Mouse (Mus musculus) ovary, postnatal 36 days (tissue): Measurements from ENCODE around the gene Ube2e3.

Experiments used
- DNase-seq: peaks from one replicate; pipeline ENCODE4 v3.0.0; 2022; ENCODE audit warnings: low spot score, mixed read lengths

Gene Ube2e3

DNA sequence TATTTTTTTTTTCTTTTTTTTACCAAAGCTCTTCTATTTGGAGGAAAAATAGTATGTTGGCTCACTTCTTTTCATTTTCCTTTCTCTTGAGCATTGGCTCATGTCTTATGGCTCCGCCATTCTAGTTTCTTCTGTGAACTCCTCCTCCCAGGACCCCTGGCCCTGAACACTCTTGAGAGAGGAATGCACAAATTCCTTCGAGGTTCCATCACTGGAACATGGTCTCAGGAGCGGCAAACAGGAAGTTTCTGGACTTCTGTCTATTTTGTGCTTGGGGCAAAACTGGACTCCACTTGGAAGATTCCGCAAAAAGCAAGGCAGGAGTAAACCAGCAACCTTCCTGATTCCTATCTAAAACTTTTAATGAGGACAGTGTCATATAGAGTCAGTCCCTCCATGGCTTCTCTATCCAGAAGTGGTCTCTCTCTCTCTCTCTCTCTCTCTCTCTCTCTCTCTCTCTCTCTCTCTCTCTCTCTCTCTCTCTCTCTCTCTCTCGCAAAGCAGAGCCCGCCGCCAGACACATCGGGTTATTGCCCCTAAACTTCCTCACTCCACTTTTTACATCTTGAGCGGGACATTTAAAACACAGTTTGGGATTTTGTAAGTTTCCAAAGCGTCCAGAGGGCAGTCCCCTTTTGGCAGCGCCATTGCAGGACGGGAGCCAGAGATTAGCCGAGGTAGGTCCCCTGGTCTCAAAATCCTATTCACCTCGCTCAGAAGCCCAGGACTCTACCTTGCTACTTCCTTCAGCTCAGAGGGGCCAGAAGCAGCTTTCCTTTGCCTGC, at the start of gene Ube2e3:
Ube2e3 (plus strand) TSS at position 399 of the 785 bp plus-strand sequence.
- DNase-seq: no peak

DNA sequence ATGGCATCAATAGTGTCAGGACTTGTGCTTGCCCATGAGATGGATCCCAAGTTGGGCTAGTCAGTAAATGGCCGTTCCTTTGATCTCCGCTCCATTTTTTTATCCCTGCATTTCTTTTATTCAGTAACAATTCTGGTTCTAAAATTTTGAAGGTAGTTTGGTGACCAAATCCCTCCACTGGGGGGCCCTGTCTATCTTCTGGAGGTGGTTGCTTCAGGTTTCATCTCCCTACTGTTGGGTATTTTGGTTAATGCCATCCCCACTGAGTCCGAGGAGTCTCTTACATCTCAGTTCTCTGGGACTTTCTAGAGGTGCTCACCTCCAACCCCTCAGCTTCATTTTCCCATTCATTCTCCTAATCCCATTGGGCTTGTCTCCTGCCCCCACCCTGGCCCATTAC, 38.0 kb upstream of the Ube2e3 start:
- no peak for DNase-seq

DNA sequence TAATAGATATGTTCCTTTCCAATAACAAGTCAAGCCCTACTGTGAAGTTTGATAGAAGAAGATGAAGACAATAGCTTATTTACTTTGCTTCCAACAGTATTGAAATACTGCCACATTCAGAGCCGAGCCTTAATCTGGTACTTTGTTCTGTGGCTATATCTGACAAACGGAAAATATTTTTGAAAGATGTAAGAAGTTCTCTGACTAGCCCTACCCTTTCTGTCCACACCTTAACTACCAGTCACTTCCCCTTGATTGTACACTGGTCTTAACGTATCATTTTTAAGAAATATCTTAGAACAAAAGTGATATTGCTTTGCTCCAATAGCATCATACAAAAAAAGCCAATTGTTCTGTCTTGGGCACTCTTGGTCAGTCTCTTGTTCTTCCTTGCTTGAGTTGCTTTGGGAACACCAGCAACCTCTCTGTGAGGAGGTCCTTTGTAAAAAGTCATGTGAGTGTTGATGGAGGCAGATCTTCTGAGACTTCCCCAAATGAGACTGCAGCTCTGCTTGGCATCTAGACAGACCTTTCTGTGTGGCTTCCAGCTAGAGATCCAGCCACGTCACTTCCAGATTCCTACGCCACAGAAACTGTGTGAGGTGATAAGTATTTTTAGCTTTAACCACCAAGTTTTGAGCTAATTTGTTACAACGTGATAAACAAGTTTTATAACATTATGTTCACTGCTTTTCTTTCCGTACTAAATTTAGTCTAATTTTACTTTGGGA, 26.3 kb upstream of the Ube2e3 start:
- DNase-seq: no peak

DNA sequence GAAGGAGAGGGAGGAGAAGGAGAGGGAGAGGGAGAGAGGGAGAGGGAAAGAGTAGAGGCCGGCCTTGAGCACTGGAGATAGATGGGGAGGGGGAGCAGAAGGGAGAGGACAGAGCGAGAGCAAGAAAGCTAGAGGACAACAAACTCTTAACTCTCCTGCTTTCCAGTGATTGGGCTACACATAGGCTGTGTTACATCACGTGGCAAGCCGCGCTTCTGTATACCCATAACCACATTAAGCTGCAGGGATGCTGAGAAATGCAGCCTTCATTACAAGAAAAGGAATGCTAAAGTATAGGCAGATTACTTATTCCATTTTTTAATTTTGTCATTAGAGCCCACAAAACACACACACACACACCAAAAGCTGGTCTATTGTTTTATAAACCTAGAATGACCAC, 23.6 kb upstream of the Ube2e3 start:
- DNase-seq: no peak

DNA sequence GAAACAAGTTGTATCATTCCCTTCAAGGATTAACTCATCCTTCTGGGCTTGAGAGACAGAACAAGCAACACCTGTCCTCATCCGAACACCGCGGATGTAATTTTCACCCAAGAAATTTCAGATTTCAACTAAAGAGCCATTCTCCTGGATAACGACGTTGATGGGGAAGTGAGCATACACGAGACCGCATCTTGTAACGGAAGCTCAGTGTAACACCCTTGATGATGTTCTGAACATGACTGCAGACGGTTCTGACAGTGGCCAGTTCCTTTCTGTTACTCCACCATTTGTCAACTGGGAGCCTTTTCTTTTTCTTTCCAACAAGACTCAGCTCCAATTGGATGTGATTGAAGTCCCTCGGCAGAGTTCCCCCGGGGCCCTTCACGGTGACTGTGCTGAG, 22.6 kb upstream of the Ube2e3 start:
- no peak for DNase-seq

DNA sequence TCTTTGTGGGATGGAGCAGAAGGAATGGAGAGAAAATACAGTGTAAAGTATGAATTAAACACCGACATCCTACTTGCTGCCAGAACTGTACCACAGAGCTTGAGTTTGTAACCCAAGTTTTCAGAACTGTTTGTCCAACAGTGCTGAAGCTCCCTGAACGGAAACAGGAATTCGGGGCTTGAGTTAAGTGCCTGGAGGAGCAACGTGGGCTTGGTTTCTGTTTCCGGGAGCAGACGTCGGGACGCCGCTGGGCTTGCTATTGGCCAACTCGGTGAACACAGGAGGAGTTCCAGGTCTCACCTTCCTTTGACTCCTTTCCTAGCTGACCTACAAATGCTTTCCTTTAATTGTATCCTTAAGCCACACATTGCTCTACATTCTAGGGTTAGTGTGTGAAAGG, 22.2 kb upstream of the Ube2e3 start:
- DNase-seq: no peak

DNA sequence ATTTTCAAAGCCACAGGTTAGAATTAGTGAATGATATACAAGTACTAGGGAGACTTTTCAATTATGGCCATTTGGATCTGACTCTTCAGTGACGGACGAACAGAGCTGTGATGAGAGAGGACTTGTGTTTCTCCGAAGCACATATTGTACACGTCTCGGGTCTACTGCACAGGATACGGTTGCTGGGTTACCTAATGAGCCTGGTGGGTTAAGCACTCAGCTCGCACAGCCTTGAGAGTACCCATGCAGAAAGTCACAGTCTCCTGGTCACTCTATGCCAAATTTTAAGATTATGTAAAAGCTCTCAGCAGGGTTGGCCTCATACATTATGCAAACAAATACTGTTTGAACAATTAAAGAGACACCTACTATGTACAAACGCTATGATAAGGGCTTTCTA, 13.6 kb upstream of the Ube2e3 start:
- DNase-seq: no peak

DNA sequence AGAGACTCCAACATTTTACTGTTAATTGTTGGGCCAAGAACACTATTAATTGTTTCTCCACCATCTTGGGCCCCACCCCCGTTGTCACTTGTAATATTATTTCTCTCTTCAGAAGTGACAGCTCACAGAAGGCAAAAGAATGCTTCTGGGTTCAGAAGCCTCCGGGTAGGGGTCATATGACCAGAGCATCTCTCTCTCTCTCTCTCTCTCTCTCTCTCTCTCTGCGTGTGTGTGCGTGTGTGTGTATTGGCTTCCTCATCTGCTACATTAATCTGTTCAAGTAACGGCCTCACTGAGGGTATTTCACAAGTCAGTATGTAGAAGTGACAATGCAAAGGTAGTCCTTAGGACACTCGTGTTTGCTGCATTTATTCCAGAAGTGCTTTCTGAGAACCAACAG, 9.3 kb upstream of the Ube2e3 start:
- DNase-seq: no peak

DNA sequence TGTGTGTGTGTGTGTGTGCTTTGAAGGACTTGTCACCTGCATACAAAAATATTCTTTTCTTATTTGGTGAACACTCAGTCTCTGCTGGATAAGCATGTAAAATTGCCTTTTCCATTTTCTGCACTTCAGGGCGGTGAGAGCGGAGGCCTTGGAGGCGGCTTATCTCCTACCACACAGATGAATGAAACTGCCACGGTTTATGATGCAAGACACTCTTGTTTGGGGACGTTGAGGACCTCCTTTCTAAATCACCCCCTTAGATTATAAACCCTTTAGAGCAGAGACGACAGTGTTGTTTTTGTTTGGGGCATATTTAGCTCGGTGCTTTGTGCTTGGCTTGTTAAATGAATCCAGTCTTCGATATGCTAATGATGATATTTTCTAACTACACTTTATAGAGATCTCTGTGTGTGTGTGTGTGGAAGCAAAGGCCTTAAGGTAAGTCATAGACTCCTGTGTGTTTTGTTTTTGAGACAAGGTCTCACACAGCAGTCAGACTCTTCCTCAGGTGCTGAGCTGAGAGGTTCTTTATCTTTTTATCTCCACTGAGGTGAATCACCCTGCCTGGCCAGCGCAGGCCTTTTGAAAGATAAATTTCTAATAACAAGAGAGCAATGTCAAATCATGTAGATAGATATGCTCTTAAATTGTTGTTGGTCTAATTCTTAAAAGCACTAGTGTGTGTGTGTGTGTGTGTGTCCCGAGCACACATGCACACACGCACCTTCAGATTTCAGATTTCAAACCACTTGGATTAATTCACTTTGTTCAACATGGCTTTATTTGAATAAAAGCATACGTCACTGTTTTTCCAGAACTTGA, 8.4 kb upstream of the Ube2e3 start:
- no peak for DNase-seq

DNA sequence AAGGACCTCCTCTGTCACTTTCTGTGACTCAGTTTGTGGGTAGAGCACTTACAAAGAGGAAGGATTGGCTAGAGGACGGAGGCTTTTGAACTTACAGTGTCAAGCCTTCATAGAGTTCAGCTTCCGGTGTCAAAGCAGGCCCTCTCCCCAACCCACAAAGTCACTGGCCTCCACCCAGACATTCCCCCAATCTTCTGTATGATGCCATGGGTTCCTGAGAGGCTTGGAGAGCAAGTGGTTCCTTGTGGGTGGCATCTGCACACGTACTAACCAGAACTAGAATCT, 7.9 kb upstream of the Ube2e3 start:
- no peak for DNase-seq

DNA sequence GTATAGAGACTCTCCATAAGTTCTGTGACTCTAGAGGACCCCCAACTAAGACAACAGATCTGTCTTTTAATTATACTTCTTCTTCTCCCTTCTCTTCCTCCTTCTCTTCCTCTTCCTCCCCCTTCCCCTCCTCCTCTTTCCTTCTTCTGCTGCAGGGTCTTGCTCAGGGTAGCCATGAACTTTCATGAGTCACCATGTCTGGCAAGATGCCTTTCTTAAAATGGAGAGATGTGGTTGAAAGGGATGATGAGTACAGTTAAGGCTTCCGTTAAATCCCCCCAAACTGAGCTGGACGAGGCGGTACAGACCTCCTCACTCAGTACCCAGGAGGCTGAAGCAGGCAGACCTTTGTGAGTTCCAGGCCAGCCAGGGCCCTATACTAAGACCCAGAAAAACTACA, 3.8 kb upstream of the Ube2e3 start:
- no peak for DNase-seq

DNA sequence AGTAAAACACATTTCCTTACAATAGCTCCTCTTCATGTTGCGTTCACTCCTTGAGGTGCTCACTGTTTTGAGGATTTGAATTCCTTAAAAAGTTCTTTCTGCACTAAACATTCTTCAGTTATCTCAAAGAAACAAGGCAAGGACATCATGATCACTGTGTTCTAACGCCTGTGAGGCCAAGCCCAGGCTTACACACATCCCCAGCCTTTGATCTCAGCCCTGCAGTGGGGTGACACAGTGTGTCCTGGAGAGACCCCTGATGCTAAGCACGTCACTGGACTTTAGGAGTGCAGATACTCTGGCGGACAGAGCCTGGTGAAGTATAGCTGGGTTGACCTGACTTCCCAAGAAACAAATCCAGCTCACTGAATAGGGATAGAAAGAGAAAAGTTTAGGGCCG, 3.1 kb upstream of the Ube2e3 start:
- DNase-seq: no peak

DNA sequence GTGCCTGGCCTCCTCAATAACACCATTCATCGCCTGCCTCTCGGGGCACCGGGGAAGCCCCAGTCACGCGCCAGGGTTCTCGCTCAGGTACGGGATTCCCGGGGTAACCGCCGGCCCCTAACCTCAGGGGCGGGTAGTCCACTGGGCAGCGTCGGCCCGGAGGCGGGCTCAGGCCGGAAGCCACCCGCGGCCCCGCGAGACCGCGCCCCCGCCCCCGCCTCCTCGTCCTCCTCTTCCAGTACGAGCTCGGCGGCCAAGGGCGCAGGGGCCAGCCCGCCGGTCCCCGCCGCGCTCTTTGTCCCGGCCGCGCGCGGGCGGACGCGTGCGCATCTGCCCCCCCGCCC, 559 bp downstream of the Ube2e3 start:
- DNase-seq: peak; percentile 82

DNA sequence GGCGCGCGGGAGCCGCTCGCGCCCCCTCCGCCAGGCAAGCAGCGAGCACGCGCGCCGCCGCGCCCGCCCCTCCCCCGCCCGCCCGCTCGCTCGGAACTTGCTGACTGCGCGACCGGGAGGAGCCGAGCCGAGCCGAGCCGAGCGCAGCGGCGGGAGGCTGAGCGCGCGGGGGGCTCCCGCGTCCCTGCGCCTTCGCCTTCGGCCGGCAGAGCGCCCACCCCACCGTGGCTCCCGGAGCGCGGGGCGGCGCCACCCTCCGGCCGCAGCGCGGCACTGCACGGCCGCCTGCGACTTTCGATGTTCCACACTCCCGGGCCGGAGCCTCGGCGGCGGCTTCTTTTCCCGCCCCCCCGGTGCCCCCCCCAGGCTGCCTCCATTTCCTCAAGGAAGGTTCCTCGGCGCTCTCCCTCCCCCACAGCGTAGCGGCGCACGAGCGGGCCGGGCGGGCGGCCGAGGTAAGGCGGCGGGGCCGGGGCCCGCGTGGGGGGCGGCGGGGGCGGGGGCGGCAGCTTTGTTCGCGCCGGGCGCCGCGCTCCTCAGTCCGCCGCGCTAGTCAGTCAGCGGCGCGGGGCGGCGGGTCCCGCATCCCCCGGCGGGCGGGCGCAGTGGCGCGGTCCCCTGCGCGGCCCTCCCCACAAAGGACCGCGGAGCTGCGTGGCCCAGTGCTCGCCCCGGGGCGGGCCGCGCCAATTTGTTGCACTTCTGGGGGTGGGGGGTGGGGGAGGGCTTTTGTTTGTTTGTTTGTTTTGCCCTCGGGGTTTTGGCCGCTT, 1.2 kb downstream of the Ube2e3 start:
- DNase-seq: peak; percentile 84

DNA sequence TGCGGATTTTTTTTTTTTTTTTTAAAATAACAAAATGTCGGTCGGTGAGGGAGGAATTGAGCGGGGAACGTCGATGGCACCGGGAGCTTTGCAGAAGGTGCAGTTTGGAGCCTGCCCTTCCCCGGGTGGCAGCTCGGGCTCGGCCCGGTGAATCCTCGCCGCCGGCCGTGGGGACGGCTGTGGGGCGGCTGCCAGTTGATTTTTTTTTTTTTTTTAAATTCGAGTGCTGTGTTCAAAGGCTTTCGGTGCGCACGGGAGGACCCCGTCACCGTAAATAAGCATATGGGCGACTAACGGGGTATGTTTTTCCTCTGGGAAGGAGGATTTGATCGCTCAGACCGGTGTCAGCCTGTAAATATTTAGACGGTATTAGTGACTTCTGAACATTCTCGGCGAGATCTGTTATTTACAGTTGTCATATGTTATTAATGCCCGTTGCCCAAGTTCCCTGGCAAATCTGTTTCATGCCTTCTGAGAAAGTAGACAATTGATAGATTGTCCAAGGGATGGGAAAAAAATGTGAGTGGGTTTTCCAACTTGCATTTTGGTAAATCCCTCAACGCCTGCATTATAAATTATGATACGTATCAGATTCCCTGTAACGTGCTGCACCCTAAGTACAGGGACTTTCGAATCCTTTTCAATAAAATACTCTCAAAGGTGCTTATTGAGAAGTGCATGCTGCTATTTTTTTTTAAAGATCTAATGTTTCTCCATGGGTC, 2.0 kb downstream of the Ube2e3 start:
- DNase-seq: peak; percentile 39

DNA sequence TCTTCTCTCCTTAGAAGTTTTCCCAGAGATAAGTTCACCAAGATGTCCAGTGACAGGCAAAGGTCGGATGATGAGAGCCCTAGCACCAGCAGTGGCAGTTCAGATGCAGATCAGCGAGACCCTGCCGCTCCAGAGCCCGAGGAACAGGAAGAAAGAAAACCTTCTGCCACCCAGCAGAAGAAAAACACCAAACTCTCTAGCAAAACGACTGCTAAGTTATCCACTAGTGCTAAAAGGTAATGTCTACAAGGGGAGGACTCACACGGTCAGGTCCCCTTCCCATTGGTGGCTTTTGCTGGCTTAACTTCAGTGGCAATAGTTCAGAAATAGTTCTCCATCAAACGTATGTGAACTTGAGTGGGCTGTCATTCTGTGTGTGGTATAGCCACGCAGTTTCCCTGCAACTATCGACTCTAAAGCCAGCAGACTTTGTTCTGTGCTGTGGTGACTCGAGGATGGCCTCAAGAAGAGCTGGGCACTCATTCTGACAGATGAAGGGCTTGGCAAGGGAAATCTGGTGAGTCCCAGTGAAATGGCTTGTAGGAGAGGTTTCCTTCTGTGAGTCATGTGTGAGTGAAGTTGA, 2.6 kb downstream of the Ube2e3 start:
- DNase-seq: no peak

DNA sequence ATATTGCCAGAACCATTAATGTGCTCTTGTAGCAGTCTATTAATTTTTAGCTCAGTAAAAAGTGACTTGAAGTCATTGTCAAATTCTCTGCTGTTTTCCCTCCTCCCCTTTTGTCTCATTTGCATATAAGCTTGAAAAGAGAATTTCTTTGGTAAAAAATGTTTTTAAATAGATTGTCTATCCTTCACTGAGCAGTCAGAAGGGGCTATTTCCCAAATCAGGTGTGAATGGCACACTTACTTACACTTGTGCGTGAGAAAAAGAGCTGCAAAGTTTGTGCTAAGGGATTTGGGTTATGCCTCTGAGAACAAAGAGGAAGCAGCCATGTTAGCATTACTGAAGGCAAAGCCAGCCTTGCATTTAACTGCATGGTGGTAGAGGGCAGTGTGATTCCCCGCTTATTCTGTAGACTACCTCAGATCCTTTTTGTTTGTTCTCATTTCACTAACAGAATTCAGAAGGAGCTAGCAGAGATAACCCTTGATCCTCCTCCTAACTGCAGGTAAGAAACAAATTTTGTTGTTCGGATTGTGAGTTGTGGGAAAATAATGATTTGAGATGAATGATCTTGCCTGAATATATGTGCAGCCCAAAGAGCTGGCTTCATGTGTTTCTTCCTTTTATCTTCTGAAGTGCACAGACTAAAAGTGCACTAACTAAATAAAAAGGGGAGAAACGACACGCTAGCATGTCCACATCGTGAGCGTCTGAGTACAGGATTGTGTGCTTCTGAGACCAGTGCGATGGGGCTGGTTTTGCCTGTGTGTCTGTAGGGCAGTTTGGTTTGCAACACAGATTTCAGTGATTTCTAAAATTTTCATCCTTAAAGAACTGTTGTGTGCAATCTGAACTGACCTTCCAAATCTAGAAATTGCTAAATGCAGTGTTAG, 4.3 kb downstream of the Ube2e3 start:
- DNase-seq: no peak

DNA sequence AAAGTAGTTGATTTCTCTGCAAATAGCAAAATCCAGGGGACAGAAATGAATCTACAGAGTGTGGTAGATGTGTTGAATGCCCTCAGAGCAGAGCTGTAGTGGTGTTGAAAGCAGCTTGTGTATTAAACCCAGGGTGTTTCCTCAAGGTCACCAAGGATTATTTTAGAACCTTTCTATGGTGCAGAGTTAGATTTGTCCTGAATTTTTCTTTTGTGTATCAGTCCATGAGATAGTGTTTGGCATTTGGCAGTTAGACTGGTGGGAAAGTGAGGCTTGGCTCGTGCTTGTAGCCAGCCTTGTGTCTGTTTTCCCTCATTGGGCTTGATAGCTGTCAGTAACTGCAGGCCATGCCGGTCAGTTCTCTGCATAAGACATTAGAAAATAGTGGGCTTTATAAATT, 6.0 kb downstream of the Ube2e3 start:
- no peak for DNase-seq

DNA sequence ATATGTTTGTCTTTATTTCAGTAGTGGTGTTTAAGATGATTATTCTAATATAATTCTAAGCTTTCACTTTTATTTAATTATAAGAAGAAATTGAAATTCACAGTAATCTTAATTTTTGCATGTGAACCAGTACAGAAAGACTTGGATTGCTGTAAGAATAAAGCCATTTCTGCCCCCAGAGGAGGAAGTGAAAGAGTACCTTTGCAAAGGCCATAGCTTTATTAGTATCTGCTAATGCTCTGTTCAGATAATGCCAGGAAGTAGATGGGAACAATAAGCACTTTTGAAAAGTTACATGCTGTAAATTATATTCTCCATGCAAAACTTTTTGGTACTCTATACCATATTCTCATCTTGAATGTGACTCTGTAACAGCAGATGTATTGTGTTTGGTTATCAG, 8.1 kb downstream of the Ube2e3 start:
- no peak for DNase-seq

DNA sequence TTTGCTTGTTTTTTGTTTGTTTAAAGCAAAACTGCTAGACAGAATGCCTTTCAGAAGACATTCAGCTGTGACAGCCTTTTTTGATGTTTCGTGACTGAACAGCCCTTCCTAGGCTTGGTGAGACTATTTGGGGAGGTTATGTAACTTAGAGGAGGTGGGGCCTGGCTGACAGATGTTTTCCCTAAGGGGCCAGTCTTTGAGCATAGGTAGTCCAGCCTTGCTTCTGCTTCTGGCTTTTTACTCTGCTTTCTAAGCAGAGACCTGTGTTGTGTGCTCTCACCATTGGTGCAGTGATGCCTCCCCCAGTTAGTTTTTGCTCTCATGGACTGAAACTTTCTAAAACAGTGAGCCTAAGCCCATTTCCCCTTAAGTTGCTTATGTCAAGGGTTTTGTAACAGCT, 14.1 kb downstream of the Ube2e3 start:
- DNase-seq: no peak
